Comparison of ENCODE assay signal across 15 mouse cellular contexts in the genomic region with DNA sequence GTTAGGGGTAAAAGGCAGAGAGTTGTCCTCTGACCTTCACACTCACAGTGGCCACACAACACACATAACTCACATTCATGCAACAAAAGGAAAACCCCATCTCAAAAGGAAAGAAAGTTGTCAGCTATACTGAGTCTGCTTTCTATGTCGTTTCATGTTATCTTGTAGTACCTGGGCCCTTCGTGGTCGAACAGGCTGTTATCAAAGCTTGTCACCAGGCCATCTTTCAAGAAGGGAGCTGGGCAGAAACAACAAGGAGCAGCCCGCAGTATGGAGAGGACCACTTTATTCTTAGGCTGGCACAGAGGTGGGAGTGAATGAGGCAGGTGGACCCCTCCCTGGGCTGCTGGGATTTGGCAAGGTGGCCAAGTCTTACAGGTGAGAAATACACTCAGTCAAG. TPM values are rescaled to one million over a fixed set of nuclear protein-coding genes. Genes with fewer than 3 reads are reported as not detected.
DNase-seq lines count a peak whose midpoint lies in the region; ATAC-seq and TF ChIP-seq lines count a peak whose summit lies in the region.
"Had no signal": no experiment of that assay in that cellular context is flagged by ENCODE, and none has a peak within 500 bp of the region (broad histone marks: within the 10 kb centered on the region; RNA-seq: fewer than 3 reads in every experiment).

No protein-coding gene starts in this region.

- no peak for TF ChIP-seq RAD21 in MEL (IDR thresholded peaks at IDR 0.05; ENCODE audit: low read depth, low read length)

- TF ChIP-seq CTCF in G1E (IDR thresholded peaks at IDR 0.05; ENCODE audit: low read depth, low read length) (no peak), MEL (IDR thresholded peaks at IDR 0.05 in 2 of 3, conservative IDR thresholded peaks at IDR 0.05 in 1 of 3; ENCODE audit: control insufficient read depth in 1 of 3, insufficient read depth in 1 of 3, low read depth in 2 of 3, low read length in 3 of 3, poor library complexity in 1 of 3, severe bottlenecking in 1 of 3) (no peak)

- TF ChIP-seq POLR2A in MEL (IDR thresholded peaks at IDR 0.05; ENCODE audit: control insufficient read depth in 1 of 2, insufficient read depth in 1 of 2, low read depth in 1 of 2, low read length in 2 of 2, poor library complexity in 1 of 2), result no peak

- H3K4me3 ChIP-seq in G1E (ENCODE audit: low read depth, low read length) (peak overlapping the region; percentile 10; the same call in 1 of the 2 replicates), MEL (ENCODE audit: control insufficient read depth in 1 of 2, insufficient read depth in 1 of 2, low read depth in 2 of 2, low read length in 2 of 2) (no peak overlapping the region)
- H3K4me3 ChIP-seq in erythroblast, embryonic 14.5 days (replicated peaks), result peak overlapping the region; percentile 50
- peak overlapping the region; percentile 4 for H3K4me3 ChIP-seq in liver, embryonic 15.5 days (replicated peaks)
- H3K4me3 ChIP-seq: embryonic facial prominence, embryonic 10.5 days; hindbrain, embryonic 13.5 days; kidney, embryonic 15.5 days; limb, embryonic 13.5 days; midbrain, embryonic 15.5 days; stomach, embryonic 15.5 days had no signal

- ATAC-seq in G1E (ENCODE audit: extremely low read depth, insufficient number of reproducible peaks, low FRiP score, poor library complexity, severe bottlenecking), result peak; percentile 52
- ATAC-seq in liver, embryonic 15.5 days (ENCODE audit: insufficient read depth), result peak; percentile 84
- ATAC-seq: forebrain, embryonic 16.5 days; midbrain, embryonic 15.5 days had no signal

- H3K27me3 ChIP-seq in G1E (ENCODE audit: insufficient read depth, low read length) (no peaks in the 10 kb centered on the region), MEL (ENCODE audit: control insufficient read depth in 1 of 2, insufficient read depth in 2 of 2, low read length in 2 of 2) (no peaks in the 10 kb centered on the region)
- no peaks in the 10 kb centered on the region for H3K27me3 ChIP-seq in erythroblast, embryonic 14.5 days (ENCODE audit: control insufficient read depth)
- no peaks in the 10 kb centered on the region for H3K27me3 ChIP-seq in liver, embryonic 15.5 days
- H3K27me3 ChIP-seq: hindbrain, embryonic 13.5 days; kidney, embryonic 15.5 days; limb, embryonic 13.5 days; midbrain, embryonic 15.5 days; stomach, embryonic 15.5 days had no signal

- WGBS in liver, embryonic 15.5 days (ENCODE audit: insufficient replicate concordance), result 18% methylated on average over 4 of the region's 4 CpGs

- no peaks in the 10 kb centered on the region for H3K9me3 ChIP-seq in G1E (replicated peaks)
- no peaks in the 10 kb centered on the region for H3K9me3 ChIP-seq in MEL (replicated peaks; ENCODE audit: insufficient read depth, low read length)
- H3K9me3 ChIP-seq in erythroblast, embryonic 14.5 days (ENCODE audit: control insufficient read depth, low read length), result no peaks in the 10 kb centered on the region
- no peaks in the 10 kb centered on the region for H3K9me3 ChIP-seq in liver, embryonic 15.5 days (replicated peaks)
- H3K9me3 ChIP-seq: embryonic facial prominence, embryonic 10.5 days; hindbrain, embryonic 13.5 days; kidney, embryonic 15.5 days; limb, embryonic 13.5 days; midbrain, embryonic 15.5 days; stomach, embryonic 15.5 days had no signal

- H3K4me1 ChIP-seq in G1E (ENCODE audit: insufficient read depth, low read depth, low read length) (peaks cover 63% of the 10 kb centered on the region), MEL (ENCODE audit: control insufficient read depth in 1 of 2, insufficient read depth in 2 of 2, low read length in 2 of 2) (peaks cover 8 to 23% of the 10 kb centered on the region in 2 experiments)
- peaks cover 62% of the 10 kb centered on the region for H3K4me1 ChIP-seq in erythroblast, embryonic 14.5 days (ENCODE audit: control insufficient read depth)
- peaks cover 55% of the 10 kb centered on the region for H3K4me1 ChIP-seq in liver, embryonic 15.5 days (replicated peaks)
- H3K4me1 ChIP-seq: midbrain, embryonic 15.5 days; stomach, embryonic 15.5 days had no signal

- no peak for DNase-seq in G1E (ENCODE audit: low spot score)
- DNase-seq in MEL (ENCODE audit: low read depth, low spot score), result peak; percentile 81
- no peak for DNase-seq in kidney, postnatal 14 days
- DNase-seq in embryo, embryonic 10 days (ENCODE audit: low spot score), result no peak
- DNase-seq in layer of hippocampus, postnatal 25 days (ENCODE audit: extremely low spot score in 1 of 2, low spot score in 1 of 2), result no peak
- DNase-seq: heart, postnatal 14 days had no signal

- peak overlapping the region; percentile 75 for H3K27ac ChIP-seq in MEL (ENCODE audit: control insufficient read depth, low read depth, low read length)
- H3K27ac ChIP-seq in liver, embryonic 15.5 days (replicated peaks), result peak overlapping the region; percentile 94
- H3K27ac ChIP-seq: embryonic facial prominence, embryonic 10.5 days; hindbrain, embryonic 13.5 days; kidney, embryonic 15.5 days; limb, embryonic 13.5 days; midbrain, embryonic 15.5 days; stomach, embryonic 15.5 days had no signal

- H3K4me2 ChIP-seq in liver, embryonic 15.5 days, result peak overlapping the region; percentile 57
- H3K4me2 ChIP-seq: hindbrain, embryonic 13.5 days; kidney, embryonic 15.5 days; limb, embryonic 13.5 days; midbrain, embryonic 15.5 days; stomach, embryonic 15.5 days had no signal

- no peak overlapping the region; the same call in 1 of the 2 replicates for H3K9ac ChIP-seq in MEL (ENCODE audit: control insufficient read depth, low read depth, low read length, poor library complexity, severe bottlenecking)
- peak overlapping the region; percentile 55 for H3K9ac ChIP-seq in liver, embryonic 15.5 days
- H3K9ac ChIP-seq: hindbrain, embryonic 13.5 days; kidney, embryonic 15.5 days; limb, embryonic 13.5 days; midbrain, embryonic 15.5 days; stomach, embryonic 15.5 days had no signal

- H3K79me2 ChIP-seq in MEL (ENCODE audit: control insufficient read depth, insufficient read depth, low read length, poor library complexity), result no peaks in the 10 kb centered on the region

- peak; percentile 83 to 91 for TF ChIP-seq EP300 in MEL (IDR thresholded peaks at IDR 0.05; ENCODE audit: low read depth in 1 of 2, low read length in 2 of 2)

- peaks cover 78% of the 10 kb centered on the region for H3K36me3 ChIP-seq in G1E (replicated peaks)
- peaks cover 5 to 19% of the 10 kb centered on the region in 2 experiments; a peak in 3 of 4 replicates for H3K36me3 ChIP-seq in MEL (ENCODE audit: control insufficient read depth in 1 of 2, insufficient read depth in 2 of 2, low read length in 2 of 2)
- H3K36me3 ChIP-seq in erythroblast, embryonic 14.5 days (ENCODE audit: control insufficient read depth), result peaks cover 75% of the 10 kb centered on the region
- peaks cover 56% of the 10 kb centered on the region for H3K36me3 ChIP-seq in liver, embryonic 15.5 days (replicated peaks)

TF ChIP-seq in MEL, 35 proteins besides CTCF, POLR2A, EP300 and RAD21 (continues in another document):
- no peak for TF ChIP-seq MAZ (IDR thresholded peaks at IDR 0.05; ENCODE audit: low read depth, low read length)

RNA-seq across cellular contexts. Expression of a gene that starts 7.1 kb away (rescaled TPM):
- 127 and 140 TPM in 2 replicates for total RNA-seq in G1E (2014; fragmentation: Nextera tagmentation)
- 70.4 and 72.2 TPM in 2 replicates for total RNA-seq in G1E (2017)
- 455 and 521 TPM in 2 replicates for polyA plus RNA-seq in G1E (2012)
- total RNA-seq in MEL (2012; rRNA removed), result 68.6 and 87.1 TPM in 2 replicates
- polyA plus RNA-seq in MEL (2012; ENCODE audit: insufficient read depth in 1 of 2, insufficient read length in 2 of 2, low read depth in 1 of 2, low replicate concordance in 2 of 2, missing spikeins in 1 of 2), result 100 to 1,000 TPM in 1 of 2 experiments, 10 to 100 TPM in 1; 47.4 to 184 TPM
- polyA plus RNA-seq in erythroblast, embryonic 14.5 days (2012), result 49.1 and 53.2 TPM in 2 replicates
- polyA plus RNA-seq in liver, embryonic 15.5 days (2015; fragmentation: Nextera tagmentation; extraction: Ambion mirVana), result 74.9 and 84.6 TPM in 2 replicates
- 10 to 100 TPM; 45.0 to 50.9 TPM for total RNA-seq in layer of hippocampus, postnatal 25 days (2021)

RNA-seq across cellular contexts. Expression of a gene that starts 16.8 kb away (rescaled TPM):
- total RNA-seq in G1E (2014; fragmentation: Nextera tagmentation) (44.4 and 52.8 TPM in 2 replicates), G1E (2017) (53.8 and 61.8 TPM in 2 replicates), MEL (2012; rRNA removed) (38.3 and 38.7 TPM in 2 replicates)
- polyA plus RNA-seq in G1E (2012) (45.8 and 54.2 TPM in 2 replicates), MEL (2012; ENCODE audit: insufficient read depth in 1 of 2, insufficient read length in 2 of 2, low read depth in 1 of 2, low replicate concordance in 2 of 2, missing spikeins in 1 of 2) (10 to 100 TPM in 1 of 2 experiments, not detected in 1; 63.4 TPM)
- polyA plus RNA-seq in erythroblast, embryonic 14.5 days (2012), result 1.8 and 2.1 TPM in 2 replicates
- 28.0 and 31.6 TPM in 2 replicates for polyA plus RNA-seq in liver, embryonic 15.5 days (2015; fragmentation: Nextera tagmentation; extraction: Ambion mirVana)
- 10 to 100 TPM; 13.0 to 13.6 TPM for total RNA-seq in layer of hippocampus, postnatal 25 days (2021)

RNA-seq across cellular contexts. Expression of a gene that starts 17.0 kb away (rescaled TPM):
- total RNA-seq in G1E (2014; fragmentation: Nextera tagmentation) (2.3 and 7.4 TPM in 2 replicates), G1E (2017) (5.9 and 10.3 TPM in 2 replicates), MEL (2012; rRNA removed) (1.0 and 1.5 TPM in 2 replicates)
- polyA plus RNA-seq in G1E (2012) (7.5 and 8.2 TPM in 2 replicates), MEL (2012; ENCODE audit: insufficient read depth in 1 of 2, insufficient read length in 2 of 2, low read depth in 1 of 2, low replicate concordance in 2 of 2, missing spikeins in 1 of 2) (1 to 10 TPM in 1 of 2 experiments, not detected in 1; 3.8 TPM)
- 1.2 and 3.9 TPM in 2 replicates for polyA plus RNA-seq in erythroblast, embryonic 14.5 days (2012)
- 7.1 and 8.1 TPM in 2 replicates for polyA plus RNA-seq in liver, embryonic 15.5 days (2015; fragmentation: Nextera tagmentation; extraction: Ambion mirVana)
- 10 to 100 TPM; 46.4 to 61.7 TPM for total RNA-seq in layer of hippocampus, postnatal 25 days (2021)

RNA-seq across cellular contexts. Expression of a gene that starts 28.1 kb away (rescaled TPM):
- total RNA-seq in G1E (2014; fragmentation: Nextera tagmentation) (11.1 and 19.7 TPM in 2 replicates), G1E (2017) (17.9 and 19.2 TPM in 2 replicates), MEL (2012; rRNA removed) (35.4 and 43.1 TPM in 2 replicates)
- polyA plus RNA-seq in G1E (2012) (96.3 and 102 TPM in 2 replicates), MEL (2012; ENCODE audit: insufficient read depth in 1 of 2, insufficient read length in 2 of 2, low read depth in 1 of 2, low replicate concordance in 2 of 2, missing spikeins in 1 of 2) (10 to 100 TPM in 1 of 2 experiments, not detected in 1; 81.8 TPM)
- 2.6 and 3.2 TPM in 2 replicates for polyA plus RNA-seq in erythroblast, embryonic 14.5 days (2012)
- polyA plus RNA-seq in liver, embryonic 15.5 days (2015; fragmentation: Nextera tagmentation; extraction: Ambion mirVana), result 14.4 and 15.9 TPM in 2 replicates
- total RNA-seq in layer of hippocampus, postnatal 25 days (2021), result 100 to 1,000 TPM; 103 to 107 TPM

RNA-seq across cellular contexts. Expression of a gene that starts 57.1 kb away (rescaled TPM):
- total RNA-seq in G1E (2014; fragmentation: Nextera tagmentation) (121 and 133 TPM in 2 replicates), G1E (2017) (72.3 and 88.3 TPM in 2 replicates), MEL (2012; rRNA removed) (29.6 and 32.7 TPM in 2 replicates)
- polyA plus RNA-seq in G1E (2012) (37.4 and 39.4 TPM in 2 replicates), MEL (2012; ENCODE audit: insufficient read depth in 1 of 2, insufficient read length in 2 of 2, low read depth in 1 of 2, low replicate concordance in 2 of 2, missing spikeins in 1 of 2) (100 to 1,000 TPM in 1 of 2 experiments, 10 to 100 TPM in 1; 54.5 to 260 TPM)
- polyA plus RNA-seq in erythroblast, embryonic 14.5 days (2012), result 2.5 and 2.6 TPM in 2 replicates
- polyA plus RNA-seq in liver, embryonic 15.5 days (2015; fragmentation: Nextera tagmentation; extraction: Ambion mirVana), result 20.2 and 21.8 TPM in 2 replicates
- total RNA-seq in layer of hippocampus, postnatal 25 days (2021), result 100 to 1,000 TPM; 128 to 143 TPM

Comparison
In these comparisons a context has a peak if more than half of its experiments do, and no peak if none do; other contexts are left out.
1. H3K4me3 ChIP-seq: peak in G1E (single experiment), erythroblast, embryonic 14.5 days (single experiment) and liver, embryonic 15.5 days (single experiment); none in MEL (0 of 2).